Mouse (Mus musculus) midbrain, embryonic 12.5 days (tissue): ENCODE results near the gene Il22. TPM values are rescaled to one million over a fixed set of nuclear protein-coding genes. Genes with fewer than 3 reads are reported as not detected.
"Not testable (repeated sequence)": the region's sequence is repeated elsewhere in the genome, so short reads cannot be mapped to it uniquely, and the experiment has no call there.

Experiments
- ATAC-seq: fragments of 200-750 bp; cut with Nextera tagmentation; 2 replicates; pipeline ENCODE4 v1.8.0; 2017; ENCODE audit warnings: low read depth, moderate TSS enrichment, moderate library complexity; ENCODE audit not compliant: low FRiP score
- H3K27ac ChIP-seq: fragments of 300-500 bp; sonication (generic); replicated peaks from 2 replicates; pipeline ENCODE4 v1.5.1; 2016; ENCODE audit warnings: mild to moderate bottlenecking
- H3K27me3 ChIP-seq: fragments of 300-500 bp; sonication (generic); 2 replicates; pipeline ENCODE4 v1.6.1; 2016; ENCODE audit warnings: mild to moderate bottlenecking
- H3K36me3 ChIP-seq: fragments of 300-500 bp; sonication (generic); 2 replicates; pipeline ENCODE4 v1.6.1; 2016
- H3K4me1 ChIP-seq: fragments of 300-500 bp; sonication (generic); 2 replicates; pipeline ENCODE4 v1.6.1; 2016
- H3K4me2 ChIP-seq: fragments of 300-500 bp; sonication (generic); replicated peaks from 2 replicates; pipeline ENCODE4 v1.6.1; 2016; ENCODE audit warnings: mild to moderate bottlenecking, moderate library complexity
- H3K4me3 ChIP-seq: fragments of 300-500 bp; sonication (generic); 2 replicates; pipeline ENCODE4 v1.5.1; 2016; ENCODE audit warnings: mild to moderate bottlenecking
- H3K9ac ChIP-seq: fragments of 300-500 bp; sonication (generic); replicated peaks from 2 replicates; pipeline ENCODE4 v1.6.1; 2016; ENCODE audit warnings: mild to moderate bottlenecking, moderate library complexity
- H3K9me3 ChIP-seq: fragments of 300-500 bp; sonication (generic); 2 replicates; pipeline ENCODE4 v1.6.1; 2016; ENCODE audit warnings: mild to moderate bottlenecking
- WGBS: fragments of 180-500 bp; shearing (Covaris S2); methylation state at CpG from one replicate; pipeline ENCODE4 v1.1.7; 2016; 5-methylcytosine and 5-hydroxymethylcytosine counted together
- polyA plus RNA-seq: library from polyadenylated mRNA; unstranded; fragments of >200 nt; fragmentation: Nextera tagmentation; extraction: Ambion mirVana; gene quantifications from 2 replicates; pipeline ENCODE4 v1.2.1, GENCODE M21; 2016

Il22 gene
- polyA plus RNA-seq, result 0.17 TPM in 1 of 2 replicates, not detected in the other

GRCm38 (mm10) chr10:118204642-118205041 lies at the start of gene Il22:
Gene Il22, plus strand, starts transcription at chr10:118204942.
- Histone ChIP-seq H3K36me3 (no peaks in the 10 kb centered on the region), H3K9me3 (no peaks in the 10 kb centered on the region), H3K4me2 (no peak within 1 kb of the TSS), H3K27me3 (no peaks in the 10 kb centered on the region), H3K9ac (no peak within 1 kb of the TSS), H3K27ac (no peak within 1 kb of the TSS), H3K4me3 (no peak within 1 kb of the TSS), H3K4me1 (no peaks in the 10 kb centered on the region)
- whole genome bisulfite sequencing, result 89% methylated on average over 4 of the region's 4 CpGs
- ATAC-seq, result no peak

GRCm38 (mm10) chr10:118155932-118156331 lies 48.8 kb upstream of the Il22 start:
- H3K36me3 ChIP-seq, result peaks cover 70% of the 10 kb centered on the region
- H3K27me3 ChIP-seq, result no peaks in the 10 kb centered on the region
- H3K4me3 ChIP-seq, result no peak overlapping the region
- H3K27ac ChIP-seq, result no peak overlapping the region
- H3K9me3 ChIP-seq, result no peaks in the 10 kb centered on the region
- no peaks in the 10 kb centered on the region for H3K4me1 ChIP-seq
- ATAC-seq, result no peak
- no peak overlapping the region for H3K9ac ChIP-seq
- no peak overlapping the region for H3K4me2 ChIP-seq

GRCm38 (mm10) chr10:118161131-118161530 lies 43.6 kb upstream of the Il22 start:
- H3K9ac ChIP-seq, result no peak overlapping the region
- peaks cover 82% of the 10 kb centered on the region for H3K36me3 ChIP-seq
- no peaks in the 10 kb centered on the region for H3K9me3 ChIP-seq
- no peaks in the 10 kb centered on the region for H3K4me1 ChIP-seq
- H3K4me3 ChIP-seq, result no peak overlapping the region
- no peaks in the 10 kb centered on the region for H3K27me3 ChIP-seq
- no peak overlapping the region for H3K4me2 ChIP-seq
- H3K27ac ChIP-seq, result no peak overlapping the region
- WGBS, result 97% methylated on average over 2 of the region's 2 CpGs
- no peak for ATAC-seq

- no peak overlapping the region for H3K27ac ChIP-seq
- 62% methylated on average over 12 of the region's 12 CpGs for WGBS
- no peak overlapping the region for H3K9ac ChIP-seq
- no peaks in the 10 kb centered on the region for H3K27me3 ChIP-seq
- H3K9me3 ChIP-seq, result no peaks in the 10 kb centered on the region
- ATAC-seq, result no peak
- peaks cover 45% of the 10 kb centered on the region for H3K36me3 ChIP-seq
- H3K4me1 ChIP-seq, result no peaks in the 10 kb centered on the region
- H3K4me3 ChIP-seq, result no peak overlapping the region
- H3K4me2 ChIP-seq, result no peak overlapping the region
These were observed 35.5 kb upstream of the Il22 start for GRCm38 (mm10) chr10:118169212-118169611.

- H3K4me3 ChIP-seq, result no peak overlapping the region
- H3K36me3 ChIP-seq, result peaks cover 16% of the 10 kb centered on the region
- no peak overlapping the region for H3K9ac ChIP-seq
- no peaks in the 10 kb centered on the region for H3K4me1 ChIP-seq
- WGBS, result 86% methylated on average over 8 of the region's 8 CpGs
- H3K4me2 ChIP-seq, result no peak overlapping the region
- no peak for ATAC-seq
- H3K9me3 ChIP-seq, result no peaks in the 10 kb centered on the region
- no peaks in the 10 kb centered on the region for H3K27me3 ChIP-seq
- H3K27ac ChIP-seq, result no peak overlapping the region
These were observed 32.3 kb upstream of the Il22 start for GRCm38 (mm10) chr10:118172416-118172815.

GRCm38 (mm10) chr10:118172876-118173275 lies 31.9 kb upstream of the Il22 start:
- Histone ChIP-seq H3K4me3 (no peak overlapping the region), H3K4me1 (no peaks in the 10 kb centered on the region), H3K27ac (no peak overlapping the region), H3K9me3 (no peaks in the 10 kb centered on the region), H3K27me3 (no peaks in the 10 kb centered on the region), H3K36me3 (peaks cover 13% of the 10 kb centered on the region), H3K4me2 (no peak overlapping the region), H3K9ac (no peak overlapping the region)
- 91% methylated on average over 3 of the region's 3 CpGs for WGBS
- ATAC-seq, result no peak

- H3K36me3 ChIP-seq, H3K4me1 ChIP-seq, H3K27me3 ChIP-seq, H3K9ac ChIP-seq, H3K27ac ChIP-seq, H3K4me2 ChIP-seq, ATAC-seq, H3K9me3 ChIP-seq, H3K4me3 ChIP-seq: not testable (repeated sequence)
- 93% methylated on average over 4 of the region's 4 CpGs for WGBS
These were observed 29.2 kb upstream of the Il22 start for GRCm38 (mm10) chr10:118175542-118175941.

- H3K9ac ChIP-seq, result no peak overlapping the region
- H3K4me1 ChIP-seq, result no peaks in the 10 kb centered on the region
- 87% methylated on average over 10 of the region's 10 CpGs for WGBS
- H3K9me3 ChIP-seq, result no peaks in the 10 kb centered on the region
- H3K36me3 ChIP-seq, result no peaks in the 10 kb centered on the region
- no peak overlapping the region for H3K4me3 ChIP-seq
- H3K27ac ChIP-seq, result no peak overlapping the region
- no peak for ATAC-seq
- H3K27me3 ChIP-seq, result no peaks in the 10 kb centered on the region
- H3K4me2 ChIP-seq, result no peak overlapping the region
These were observed 26.0 kb upstream of the Il22 start for GRCm38 (mm10) chr10:118178735-118179151.

GRCm38 (mm10) chr10:118179265-118179664 lies 25.5 kb upstream of the Il22 start:
- H3K27ac ChIP-seq, result no peak overlapping the region
- no peaks in the 10 kb centered on the region for H3K27me3 ChIP-seq
- H3K4me1 ChIP-seq, result no peaks in the 10 kb centered on the region
- no peak overlapping the region for H3K4me2 ChIP-seq
- no peak overlapping the region for H3K4me3 ChIP-seq
- no peaks in the 10 kb centered on the region for H3K9me3 ChIP-seq
- no peak for ATAC-seq
- no peak overlapping the region for H3K9ac ChIP-seq
- 94% methylated on average over 11 of the region's 11 CpGs for WGBS
- no peaks in the 10 kb centered on the region for H3K36me3 ChIP-seq

- H3K27ac ChIP-seq, H3K9ac ChIP-seq, ATAC-seq, H3K4me1 ChIP-seq, H3K36me3 ChIP-seq, H3K27me3 ChIP-seq, H3K4me3 ChIP-seq, H3K4me2 ChIP-seq, H3K9me3 ChIP-seq: not testable (repeated sequence)
- 30% methylated on average over 3 of the region's 3 CpGs for WGBS
These were observed 9.6 kb upstream of the Il22 start for GRCm38 (mm10) chr10:118195150-118195549.

GRCm38 (mm10) chr10:118215719-118216393 lies 11.1 kb downstream of the Il22 start:
- not testable (repeated sequence) for H3K4me1 ChIP-seq, H3K4me2 ChIP-seq, ATAC-seq, H3K9ac ChIP-seq, H3K27me3 ChIP-seq, H3K4me3 ChIP-seq, H3K27ac ChIP-seq, H3K9me3 ChIP-seq, H3K36me3 ChIP-seq
- WGBS, result 81% methylated on average over 3 of the region's 4 CpGs

- H3K9ac ChIP-seq, H3K4me3 ChIP-seq, H3K4me2 ChIP-seq, H3K4me1 ChIP-seq, H3K36me3 ChIP-seq, H3K9me3 ChIP-seq, H3K27me3 ChIP-seq, ATAC-seq, H3K27ac ChIP-seq: not testable (repeated sequence)
- WGBS, result no CpG with 5 or more reads among the region's 2 CpGs
These were observed 22.9 kb downstream of the Il22 start for GRCm38 (mm10) chr10:118227629-118228028.

GRCm38 (mm10) chr10:118232607-118233006 lies 27.9 kb downstream of the Il22 start:
- not testable (repeated sequence) for H3K4me2 ChIP-seq, H3K9me3 ChIP-seq, H3K27me3 ChIP-seq, H3K4me1 ChIP-seq, H3K4me3 ChIP-seq, H3K27ac ChIP-seq, H3K9ac ChIP-seq, H3K36me3 ChIP-seq, ATAC-seq
- WGBS, result no CpG with 5 or more reads among the region's 5 CpGs
